In the genomic region with DNA sequence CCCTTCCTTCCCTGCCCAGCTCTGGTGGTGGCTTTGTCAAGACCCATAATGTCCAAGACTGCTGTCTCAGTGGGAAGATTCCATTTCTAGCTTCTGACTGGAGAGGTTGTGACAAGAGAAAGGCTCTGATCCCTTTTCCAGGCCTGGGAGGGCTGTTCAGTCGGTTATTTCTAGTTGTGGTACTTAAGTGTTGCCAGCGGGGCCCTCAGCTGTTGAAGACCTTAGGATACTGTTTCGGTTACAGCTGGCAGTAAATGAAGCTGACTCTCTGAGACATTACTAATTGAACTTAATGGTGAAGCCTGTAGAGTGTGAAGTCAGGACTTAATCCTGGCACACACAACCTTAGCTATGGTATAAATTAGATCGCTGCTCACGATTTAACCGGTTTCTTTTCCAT, we compare ENCODE assay signal across 1 mouse cellular context.
TF ChIP-seq lines count a peak whose summit lies in the region.

No protein-coding gene starts in this region.

TF ChIP-seq in myocyte, 11 proteins besides CTCF, POLR2A, EP300 and RAD21 (continued from another document):
- TF ChIP-seq MYOD1 (IDR thresholded peaks at IDR 0.05; ENCODE audit: control insufficient read depth in 1 of 3, insufficient read length in 2 of 3, low read depth in 2 of 3): peak; percentile 1 to 45 (median 10)
- TF ChIP-seq CEBPB (IDR thresholded peaks at IDR 0.05; ENCODE audit: insufficient read depth, poor library complexity, severe bottlenecking): no peak
TF ChIP-seq in myocyte: peak in this region for 2.
